Mouse (Mus musculus): ENCODE results near the gene Mroh3.

Mroh3 gene

DNA sequence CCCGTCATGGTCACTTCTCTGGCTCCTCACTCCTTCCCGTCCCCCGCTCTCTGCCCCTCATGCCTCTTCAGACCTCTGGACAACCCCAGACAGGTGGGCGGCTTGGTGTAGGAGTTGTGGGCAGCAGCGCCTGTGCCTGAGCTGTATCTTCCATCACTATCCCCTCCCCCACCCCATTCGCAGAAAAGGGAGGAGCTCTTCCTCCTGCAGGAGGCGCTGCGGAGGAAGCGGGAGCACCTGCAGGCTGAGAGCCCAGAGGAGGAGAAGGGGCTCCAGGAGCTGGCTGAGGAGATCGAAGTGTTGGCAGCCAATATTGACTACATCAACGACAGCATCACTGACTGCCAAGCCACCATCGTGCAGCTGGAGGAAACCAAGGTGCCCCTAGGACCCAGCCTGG, 52.8 kb downstream of the Mroh3 start:
- in situ Hi-C loops (cut with MboI; ENCODE audit: low sequenced_read_pairs): no loop called here

DNA sequence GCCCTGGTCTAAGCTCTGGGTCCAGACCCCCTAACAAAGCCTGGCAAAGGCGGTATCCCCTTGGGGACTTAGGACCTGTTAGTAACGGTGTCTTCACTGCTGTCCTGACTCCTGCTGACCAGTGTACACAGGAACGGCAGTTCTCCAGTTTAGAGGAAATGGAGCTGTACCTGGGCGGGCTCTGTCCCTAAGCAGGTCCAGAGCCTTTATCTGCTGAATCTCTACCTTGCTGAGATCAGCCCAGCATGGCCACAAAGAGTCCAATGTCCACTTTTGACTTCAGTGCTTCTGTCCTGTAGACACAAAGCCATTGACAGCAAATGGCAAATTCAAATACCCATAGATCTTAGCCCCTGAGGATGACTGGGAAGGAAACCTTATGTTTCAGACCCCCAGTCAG, 55.7 kb downstream of the Mroh3 start:
- in situ Hi-C loops (cut with MboI; ENCODE audit: low sequenced_read_pairs): no loop called here

- in situ Hi-C loops (cut with MboI; ENCODE audit: low sequenced_read_pairs): no loop called here
Observed at GRCm38 (mm10) chr1:136156304-136156703, 56.3 kb downstream of the Mroh3 start.

- in situ Hi-C loops (cut with MboI; ENCODE audit: low sequenced_read_pairs): no loop called here
Observed at GRCm38 (mm10) chr1:136151371-136151770, 61.3 kb downstream of the Mroh3 start.

DNA sequence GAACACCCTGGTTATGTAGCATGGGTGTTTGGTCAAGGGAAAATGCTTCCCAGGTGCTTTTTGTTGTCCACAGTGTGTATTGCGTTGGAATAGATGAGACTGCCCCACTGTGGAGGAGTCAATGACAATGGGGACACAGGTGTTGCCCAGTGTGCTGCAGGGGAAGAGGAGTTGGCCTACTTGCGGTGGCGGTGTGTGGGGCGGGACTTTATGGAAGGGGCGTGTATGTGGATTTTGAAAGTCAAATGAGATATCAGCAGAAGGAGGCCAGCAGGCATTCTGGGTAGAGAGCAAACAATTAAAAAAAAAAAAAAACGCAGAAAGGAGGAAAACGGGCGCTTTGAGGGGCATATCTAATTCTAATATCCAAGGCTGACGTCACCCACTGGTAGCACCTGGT, 62.9 kb downstream of the Mroh3 start:
- in situ Hi-C loops (cut with MboI; ENCODE audit: low sequenced_read_pairs): no loop called here

DNA sequence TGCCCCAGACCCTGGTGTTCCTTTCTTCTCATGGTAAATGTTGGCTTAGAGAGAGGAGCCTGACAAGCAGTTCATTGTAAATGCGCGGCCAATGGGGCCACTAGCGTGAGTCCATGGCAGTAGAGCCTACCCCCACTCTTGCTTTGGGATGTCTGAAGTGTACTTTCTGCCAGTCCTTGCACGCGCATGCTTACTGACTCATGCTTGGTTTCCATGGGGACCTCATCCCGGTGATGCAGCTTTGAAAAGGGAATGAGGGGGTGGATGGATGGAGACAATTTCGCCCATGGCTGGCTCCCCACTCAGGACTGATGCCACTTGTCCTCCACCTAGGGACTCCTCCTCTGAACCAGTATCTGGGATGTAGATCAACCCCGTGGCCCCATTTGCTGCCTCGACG, 69.1 kb downstream of the Mroh3 start:
- in situ Hi-C loops (cut with MboI; ENCODE audit: low sequenced_read_pairs): no loop called here

DNA sequence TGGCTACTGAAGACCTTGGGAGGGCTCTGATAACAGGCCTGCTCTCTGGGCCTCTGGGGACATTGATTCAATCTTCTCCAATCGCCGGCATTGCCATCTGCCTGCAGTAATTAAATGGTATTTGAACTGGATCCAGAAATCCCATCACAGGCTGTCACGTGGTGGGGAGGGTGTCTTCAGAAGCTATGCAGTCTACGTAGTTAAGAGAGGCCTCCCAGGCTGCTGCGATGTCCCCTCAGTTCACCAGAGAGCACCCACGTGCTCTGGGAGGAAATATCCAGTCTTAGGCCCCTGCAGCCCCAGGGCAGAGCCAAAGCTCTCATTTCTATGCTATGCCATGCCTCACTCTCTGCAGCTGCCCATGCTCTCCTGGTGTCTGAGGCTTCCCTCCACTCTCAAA, 70.3 kb downstream of the Mroh3 start:
- in situ Hi-C loops (cut with MboI; ENCODE audit: low sequenced_read_pairs): no loop called here

DNA sequence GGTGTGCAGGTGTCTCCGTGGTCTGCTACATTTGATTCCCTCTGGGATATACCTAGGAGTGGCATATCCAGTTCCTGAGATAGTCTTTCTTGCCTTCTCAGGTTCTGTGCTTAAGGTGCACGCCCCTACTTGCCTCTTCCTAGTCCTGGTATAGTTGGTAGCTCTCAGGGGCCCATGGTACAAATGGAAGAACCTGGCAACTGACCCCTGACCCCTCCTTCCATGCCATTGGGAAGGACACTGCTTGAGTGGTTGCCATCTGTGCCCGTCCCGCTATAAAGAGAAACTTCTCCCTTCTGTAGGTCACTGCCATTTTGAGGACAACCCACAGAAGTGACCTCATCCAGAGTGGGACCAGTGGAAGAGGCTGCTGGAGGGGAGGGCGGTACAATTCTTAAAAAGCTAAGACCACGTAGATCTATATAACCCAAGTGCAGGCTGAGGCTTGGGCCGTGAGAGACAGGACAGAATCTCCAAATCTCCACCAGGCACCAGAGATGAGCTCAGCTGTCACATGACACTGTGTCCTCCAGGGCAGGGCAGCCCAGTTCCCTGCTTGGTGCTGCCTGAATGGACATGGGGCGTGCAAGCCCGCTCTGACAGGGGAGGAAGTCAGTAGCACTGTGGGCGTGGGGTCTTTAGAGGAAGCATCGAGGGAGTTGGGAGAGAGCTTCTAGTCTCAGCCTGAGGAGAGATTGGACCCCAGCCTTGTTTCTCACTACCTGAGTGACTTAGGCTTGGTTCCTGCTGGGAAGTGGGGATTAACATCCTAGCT, 71.3 kb downstream of the Mroh3 start:
- in situ Hi-C loops (cut with MboI; ENCODE audit: low sequenced_read_pairs): no loop called here

DNA sequence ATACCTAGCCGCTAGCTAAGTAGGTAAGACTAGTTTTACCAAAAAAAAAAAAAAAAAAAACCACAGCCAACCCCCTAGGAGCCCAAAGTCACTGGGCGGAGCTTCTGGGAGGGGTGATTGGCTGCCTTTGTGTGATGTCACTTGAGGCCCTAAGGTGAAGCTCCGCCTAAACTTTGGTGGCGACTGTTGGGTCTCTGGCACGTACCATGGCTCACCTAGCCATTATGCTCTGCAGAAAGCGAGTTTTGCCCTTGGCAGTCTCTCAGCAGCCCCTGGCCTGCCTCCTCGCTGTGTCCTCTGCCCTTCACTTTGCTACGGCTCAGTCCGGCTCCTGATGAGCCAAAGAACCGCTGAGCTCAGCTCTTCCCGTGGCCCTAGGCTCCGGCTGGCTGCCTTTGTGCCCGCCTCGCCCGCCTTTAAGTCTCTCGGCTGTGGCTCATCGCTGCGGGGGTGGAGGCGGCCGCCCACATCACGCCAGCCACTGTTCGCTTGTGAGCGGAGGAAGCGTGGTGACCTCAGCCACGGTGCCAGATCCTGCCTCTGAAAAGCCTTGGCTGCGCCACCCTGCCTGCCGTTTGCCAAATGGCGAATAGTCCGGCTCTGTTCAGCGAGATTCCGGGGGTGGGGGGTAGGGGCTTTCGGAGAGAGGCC, 72.5 kb downstream of the Mroh3 start:
- in situ Hi-C loops (cut with MboI; ENCODE audit: low sequenced_read_pairs): no loop called here

DNA sequence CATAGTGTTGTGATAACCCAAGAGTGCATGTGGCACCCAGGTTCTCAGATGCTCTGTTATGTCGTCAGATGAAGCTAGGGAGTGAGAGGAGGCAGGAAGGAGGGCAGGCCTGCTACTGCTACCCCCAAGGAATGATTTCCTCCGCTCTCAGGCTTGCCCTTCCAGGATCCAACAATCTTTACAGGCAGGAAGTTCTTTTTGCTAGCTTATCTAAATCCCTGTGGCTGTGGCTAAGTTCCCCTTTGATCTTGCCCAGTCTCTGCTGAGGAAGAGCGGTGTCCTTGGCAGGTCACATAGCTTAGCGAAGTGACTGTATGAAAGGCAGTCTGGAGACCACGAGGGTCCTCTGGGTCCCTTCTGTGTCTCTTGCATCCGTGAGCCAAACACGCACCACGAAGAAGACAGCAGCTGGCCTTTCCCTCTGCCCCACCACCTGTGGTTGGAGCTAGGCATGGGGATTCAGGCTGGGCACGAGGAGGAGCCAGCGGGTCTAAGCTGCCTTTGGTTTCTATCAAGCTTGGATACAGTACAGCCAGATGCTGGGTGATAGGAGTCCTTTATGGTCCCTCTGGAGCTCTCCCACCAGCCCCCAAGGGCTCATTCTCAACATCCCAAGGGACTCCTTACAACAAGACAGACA, 74.3 kb downstream of the Mroh3 start:
- in situ Hi-C loops (cut with MboI; ENCODE audit: low sequenced_read_pairs): no loop called here

DNA sequence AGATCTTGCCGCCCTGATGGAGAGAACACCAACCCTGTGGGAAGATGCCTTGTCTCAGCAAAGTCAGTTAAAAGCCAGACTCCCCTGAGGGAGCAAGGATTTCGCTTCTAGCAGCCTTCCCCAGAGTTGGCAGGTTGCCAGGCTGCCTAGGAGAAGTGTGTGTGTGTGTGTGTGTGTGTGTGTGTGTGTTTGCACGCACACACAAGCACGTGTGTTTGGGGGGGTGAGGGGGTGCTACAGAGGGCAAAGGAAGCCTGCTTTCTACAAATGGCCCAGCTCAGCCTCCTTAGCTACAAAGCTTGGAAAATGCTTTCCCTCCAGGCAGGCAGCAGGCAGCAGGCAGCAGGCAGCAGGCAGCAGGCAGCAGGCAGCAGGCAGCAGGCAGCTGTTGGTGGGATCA, 75.1 kb downstream of the Mroh3 start:
- in situ Hi-C loops (cut with MboI; ENCODE audit: low sequenced_read_pairs): no loop called here

DNA sequence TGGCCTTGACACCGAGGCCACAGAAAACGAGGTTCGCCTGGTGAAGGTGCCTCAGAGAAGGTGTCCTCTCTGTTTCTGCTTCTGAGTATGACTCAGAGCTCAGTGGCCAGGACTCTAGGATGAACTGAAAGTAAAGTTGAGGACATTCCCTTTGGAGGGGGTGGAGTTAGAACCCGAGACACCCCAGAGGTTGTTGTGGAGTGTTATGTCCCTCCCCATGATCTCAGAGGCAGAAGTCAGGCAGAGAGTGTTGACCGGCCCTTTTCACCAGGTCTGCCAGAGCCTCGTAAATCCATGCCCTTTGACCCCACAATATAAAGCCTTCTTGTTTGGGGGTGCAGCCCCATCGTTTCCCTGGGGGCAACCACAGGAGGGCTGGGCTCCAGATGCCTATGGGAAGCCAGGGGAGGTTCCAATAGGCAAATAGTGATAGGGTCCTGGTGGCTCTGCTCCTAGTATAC, 75.5 kb downstream of the Mroh3 start:
- in situ Hi-C loops (cut with MboI; ENCODE audit: low sequenced_read_pairs): no loop called here

- in situ Hi-C loops (cut with MboI; ENCODE audit: low sequenced_read_pairs): no loop called here
Observed at GRCm38 (mm10) chr1:136136547-136136946, 76.1 kb downstream of the Mroh3 start.

DNA sequence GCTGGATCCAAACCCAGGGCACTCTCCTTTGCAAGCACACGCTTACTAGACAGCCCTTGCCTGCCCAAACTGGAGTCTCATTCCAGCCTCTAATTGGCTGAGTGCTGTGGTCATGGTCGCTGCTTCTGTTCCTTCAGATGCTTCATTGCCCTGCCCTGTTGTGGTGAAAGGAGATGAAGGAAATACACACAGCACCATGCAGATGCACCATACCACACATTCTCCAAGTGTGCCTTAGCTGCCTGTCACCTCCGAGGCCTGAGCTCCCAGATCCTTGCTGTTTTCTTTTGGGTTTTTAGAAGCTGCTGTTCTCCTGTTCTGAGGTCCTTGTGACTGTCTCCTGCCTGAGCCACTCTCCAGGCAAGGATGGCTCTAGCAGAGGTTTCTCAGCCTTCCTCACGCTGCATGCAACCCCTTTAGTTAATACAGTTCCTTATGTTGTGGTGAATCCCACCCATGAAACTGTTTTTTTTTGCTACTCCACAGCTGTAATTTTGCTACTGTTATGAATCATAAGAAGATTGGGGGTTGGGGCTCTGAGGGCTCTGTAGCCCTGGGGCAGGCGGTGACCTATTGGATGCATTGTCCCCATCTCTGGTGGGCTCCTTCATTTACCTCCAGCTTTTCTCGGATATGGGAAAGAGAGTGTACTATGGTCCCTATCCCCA, 76.7 kb downstream of the Mroh3 start:
- in situ Hi-C loops (cut with MboI; ENCODE audit: low sequenced_read_pairs): no loop called here

- in situ Hi-C loops (cut with MboI; ENCODE audit: low sequenced_read_pairs): no loop called here
Observed at GRCm38 (mm10) chr1:136135046-136135445, 77.6 kb downstream of the Mroh3 start.

DNA sequence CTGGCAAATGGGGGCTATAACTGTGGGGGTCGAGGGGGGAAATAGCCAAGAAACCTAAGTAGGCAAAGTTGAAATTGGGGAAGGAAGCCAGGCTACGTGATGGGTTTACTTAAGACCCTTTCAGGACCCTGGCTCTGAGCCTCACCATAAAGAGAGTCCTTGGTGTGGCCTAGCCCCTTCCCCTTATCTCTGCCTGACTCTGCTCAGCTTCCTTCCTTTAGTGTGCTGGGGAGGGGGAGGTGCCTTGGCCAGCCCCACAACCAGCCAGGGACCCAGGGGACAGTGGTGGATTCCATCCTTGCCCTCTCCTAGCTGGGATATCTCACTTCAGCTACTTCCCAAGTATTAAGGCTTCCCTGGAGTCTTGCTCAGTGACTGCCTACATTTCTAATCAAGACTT, 78.1 kb downstream of the Mroh3 start:
- in situ Hi-C loops (cut with MboI; ENCODE audit: low sequenced_read_pairs): no loop called here

DNA sequence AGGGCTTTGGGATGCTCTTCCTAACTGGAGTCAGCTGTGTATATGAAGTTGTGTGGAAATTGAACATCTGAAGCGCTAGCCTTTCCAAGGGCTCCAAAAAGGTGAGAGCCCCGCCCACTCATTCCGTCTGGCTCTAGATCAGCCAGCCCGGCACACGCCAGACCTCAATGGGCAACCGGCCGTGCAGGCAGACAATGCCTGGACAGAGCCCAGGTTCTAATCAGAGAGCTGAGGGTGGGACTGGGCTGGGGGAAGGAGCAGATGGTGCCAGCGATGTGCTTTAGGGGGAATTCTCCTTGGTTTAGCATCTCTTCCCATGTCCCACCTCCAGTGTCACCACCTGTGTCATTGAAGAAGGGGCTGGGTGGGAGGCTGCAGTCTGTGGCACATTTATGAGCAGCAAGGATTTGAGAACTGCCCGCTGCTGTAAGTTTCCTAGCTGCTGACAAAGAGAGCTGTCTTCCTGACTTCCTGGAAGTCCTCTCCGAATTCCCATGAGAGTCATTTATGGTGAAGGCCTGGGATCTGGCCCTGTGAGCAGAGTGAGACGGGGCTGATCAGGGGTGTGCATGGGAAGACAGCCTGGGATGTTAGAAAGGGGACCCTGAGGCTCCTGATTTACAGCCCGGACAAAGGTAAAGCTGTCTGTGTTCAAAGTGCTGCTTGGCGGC, 78.9 kb downstream of the Mroh3 start:
- in situ Hi-C loops (cut with MboI; ENCODE audit: low sequenced_read_pairs): no loop called here

DNA sequence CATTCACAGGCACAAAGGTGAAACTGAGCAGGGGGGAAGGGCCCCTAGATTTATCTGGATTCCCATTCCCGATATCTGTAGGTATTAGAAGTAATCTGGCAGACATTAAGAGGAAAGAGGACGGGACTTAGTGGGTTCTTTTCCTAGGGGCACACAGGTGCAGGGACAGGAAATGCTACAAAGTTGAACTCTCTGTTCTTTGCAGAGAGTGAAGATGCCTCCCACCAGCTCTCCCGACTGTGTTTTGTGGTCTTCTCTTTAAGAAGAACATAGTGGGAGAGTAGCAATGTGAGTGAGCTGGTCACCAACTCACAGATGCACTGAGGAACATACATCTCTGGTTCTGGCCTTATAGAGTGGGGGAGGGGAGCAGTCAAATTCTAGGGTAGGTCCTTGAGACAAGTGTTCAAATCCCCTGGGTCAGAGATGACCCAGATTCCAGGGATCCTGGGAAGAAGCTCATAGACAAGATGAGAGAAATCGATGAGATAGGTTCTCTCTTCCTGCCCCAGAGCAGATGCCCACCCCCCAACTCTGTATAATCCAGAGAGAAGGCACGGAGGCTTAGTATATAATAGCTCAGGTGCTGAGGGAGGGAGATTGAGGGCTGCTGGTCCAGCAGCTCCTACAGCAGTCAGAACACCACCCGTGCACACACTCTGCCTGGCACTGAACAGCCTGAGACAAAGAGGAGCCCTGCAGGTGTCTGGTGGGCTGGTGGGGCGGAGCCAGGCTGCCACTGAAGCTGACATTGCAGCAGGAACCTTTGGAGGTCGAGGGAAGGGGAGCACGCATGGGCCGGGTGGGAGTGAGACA, 80.0 kb downstream of the Mroh3 start:
- in situ Hi-C loops (cut with MboI; ENCODE audit: low sequenced_read_pairs): no loop called here

Measured in CH12F3 (cell line).